Mouse (Mus musculus) kidney, embryonic 16.5 days (tissue): Measurements from ENCODE around the gene Sorbs2. TPM values are rescaled to one million over a fixed set of nuclear protein-coding genes. Genes with fewer than 3 reads are reported as not detected.

ENCODE experiments used
- ATAC-seq: fragments of 200-750 bp; cut with Nextera tagmentation; 2 replicates; pipeline ENCODE4 v1.8.0; 2017; ENCODE audit warnings: moderate TSS enrichment; ENCODE audit not compliant: low FRiP score, low TSS enrichment
- H3K27ac ChIP-seq: fragments of 300-500 bp; sonication (generic); 2 replicates; pipeline ENCODE4 v1.5.1; 2014; ENCODE audit warnings: low read length
- H3K27me3 ChIP-seq: fragments of 300-500 bp; sonication (generic); 2 replicates; pipeline ENCODE4 v1.6.1; 2014; ENCODE audit warnings: low read length, control low read depth, mixed read lengths; ENCODE audit not compliant: insufficient read depth
- H3K36me3 ChIP-seq: fragments of 300-500 bp; sonication (generic); 2 replicates; pipeline ENCODE4 v1.6.1; 2014; ENCODE audit warnings: low read length, control low read depth, mixed read lengths; ENCODE audit not compliant: insufficient read depth
- H3K4me1 ChIP-seq: fragments of 300-500 bp; sonication (generic); 2 replicates; pipeline ENCODE4 v1.6.1; 2014; ENCODE audit warnings: low read length, control low read depth, mixed read lengths; ENCODE audit not compliant: insufficient read depth
- H3K4me2 ChIP-seq: fragments of 300-500 bp; sonication (generic); replicated peaks from 2 replicates; pipeline ENCODE4 v1.6.1; 2014; ENCODE audit warnings: low read depth, low read length
- H3K4me3 ChIP-seq: fragments of 300-500 bp; sonication (generic); 2 replicates; pipeline ENCODE4 v1.5.1; 2014; ENCODE audit warnings: mild to moderate bottlenecking, low read length
- H3K9ac ChIP-seq: fragments of 300-500 bp; sonication (generic); replicated peaks from 2 replicates; pipeline ENCODE4 v1.6.1; 2014; ENCODE audit warnings: low read length
- H3K9me3 ChIP-seq: fragments of 300-500 bp; sonication (generic); 2 replicates; pipeline ENCODE4 v1.6.1; 2016; ENCODE audit warnings: low read length, control low read depth
- WGBS: fragments of 180-500 bp; shearing (Covaris S2); extraction: QIAGEN DNeasy Blood & Tissue Kit; methylation state at CpG from one replicate; pipeline ENCODE4 v1.1.7; 2014; 5-methylcytosine and 5-hydroxymethylcytosine counted together
- polyA plus RNA-seq: library from polyadenylated mRNA; unstranded; fragments of >200 nt; fragmentation: Nextera tagmentation; extraction: Ambion mirVana; gene quantifications from 2 replicates; pipeline ENCODE4 v1.2.1, GENCODE M21; 2015

Sorbs2 gene
- polyA plus RNA-seq, 1 experiment from 2014 or later = 35.5 TPM

GRCm38 (mm10) chr8:45629066-45629430, 121.5 kb downstream of the Sorbs2 start:
- Histone ChIP-seq H3K27ac (peak overlapping the region; percentile 97; the same call in 1 of the 2 replicates), H3K4me2 (peak overlapping the region; percentile 87), H3K27me3 (no peaks in the 10 kb centered on the region), H3K4me3 (peak overlapping the region; percentile 80), H3K9ac (peak overlapping the region; percentile 87), H3K4me1 (peaks cover 10% of the 10 kb centered on the region), H3K9me3 (no peaks in the 10 kb centered on the region), H3K36me3 (no peaks in the 10 kb centered on the region)
- no peak for ATAC-seq
- WGBS = 42% methylated on average over 8 of the region's 8 CpGs

DNA sequence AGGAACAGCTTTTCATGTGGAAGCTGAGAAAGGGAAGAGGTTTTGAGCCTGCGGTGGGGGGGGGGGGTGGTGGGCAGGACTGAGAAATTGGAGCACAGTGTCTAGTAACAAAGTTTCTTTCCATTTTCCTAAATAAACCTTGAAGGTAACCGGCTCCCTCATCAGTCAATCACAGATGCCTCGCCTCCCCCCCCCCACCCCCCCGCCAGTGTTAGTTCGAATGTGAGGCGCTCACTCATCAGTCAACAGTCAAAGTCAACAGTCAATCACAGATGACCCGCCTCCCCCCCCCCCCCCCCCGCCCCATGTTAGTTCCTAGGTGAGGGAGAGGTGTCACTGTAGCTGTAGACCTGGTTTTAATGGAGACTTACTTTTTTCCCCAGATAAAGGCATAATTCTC, 123.4 kb downstream of the Sorbs2 start:
- ATAC-seq = no peak
- Histone ChIP-seq H3K27ac (no peak overlapping the region), H3K36me3 (no peaks in the 10 kb centered on the region), H3K4me1 (peaks cover 14% of the 10 kb centered on the region), H3K4me3 (no peak overlapping the region), H3K27me3 (no peaks in the 10 kb centered on the region), H3K4me2 (no peak overlapping the region), H3K9ac (no peak overlapping the region), H3K9me3 (no peaks in the 10 kb centered on the region)
- 82% methylated on average over 7 of the region's 8 CpGs for WGBS

DNA sequence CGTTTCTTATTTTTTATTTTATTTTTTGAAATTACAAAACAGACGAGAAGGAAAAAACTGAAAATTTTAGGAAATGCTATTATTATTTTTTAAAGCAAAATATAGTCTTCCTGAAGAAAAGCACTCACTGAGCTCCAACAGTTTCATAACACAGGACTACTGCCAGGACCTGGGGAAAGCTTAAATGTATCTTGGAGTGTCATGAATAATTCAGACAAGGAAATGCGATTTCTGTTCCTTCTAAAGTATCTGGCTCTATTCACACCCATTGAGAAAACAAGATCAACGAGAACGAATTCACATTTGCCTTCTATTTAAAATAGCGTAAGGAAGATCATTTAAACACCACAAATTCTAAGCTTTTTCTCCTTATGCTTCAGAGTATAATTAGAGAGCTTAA, 127.6 kb downstream of the Sorbs2 start:
- no peaks in the 10 kb centered on the region for H3K27me3 ChIP-seq
- WGBS = 77% methylated on average over 6 of the region's 6 CpGs

DNA sequence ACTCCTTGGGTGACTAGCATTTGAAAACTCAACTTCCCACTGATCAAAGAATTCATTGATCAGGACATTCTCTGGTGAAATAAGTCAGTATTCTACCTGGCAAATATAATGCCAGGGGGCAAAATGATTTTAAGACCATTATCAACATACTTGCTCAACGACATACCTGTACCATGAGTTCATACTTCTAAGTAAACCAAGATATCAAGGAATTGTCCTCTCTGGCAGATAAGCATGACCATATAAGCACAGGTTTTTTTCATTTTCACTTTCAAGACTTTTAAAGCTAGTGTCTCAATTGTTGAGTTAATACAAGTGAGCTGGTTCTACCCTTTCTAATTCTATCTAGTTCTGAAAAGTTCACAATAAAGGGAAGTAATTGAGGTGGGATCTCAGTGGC, 130.2 kb downstream of the Sorbs2 start:
- no peaks in the 10 kb centered on the region for H3K36me3 ChIP-seq
- no peak overlapping the region for H3K4me2 ChIP-seq
- no peaks in the 10 kb centered on the region for H3K27me3 ChIP-seq
- 85% methylated on average over 1 of the region's 1 CpGs for WGBS
- H3K27ac ChIP-seq = no peak overlapping the region
- no peak for ATAC-seq
- H3K9ac ChIP-seq = no peak overlapping the region
- peaks cover 7% of the 10 kb centered on the region; the same call in 1 of the 2 replicates for H3K4me1 ChIP-seq
- H3K4me3 ChIP-seq = no peak overlapping the region
- H3K9me3 ChIP-seq = no peaks in the 10 kb centered on the region

More for the DNA sequence above, 127.6 kb downstream of the Sorbs2 start:
- Histone ChIP-seq H3K36me3 (no peaks in the 10 kb centered on the region), H3K4me2 (no peak overlapping the region), H3K27ac (no peak overlapping the region), H3K9me3 (no peaks in the 10 kb centered on the region), H3K4me3 (no peak overlapping the region), H3K4me1 (peaks cover 7% of the 10 kb centered on the region; the same call in 1 of the 2 replicates), H3K9ac (no peak overlapping the region)
- ATAC-seq = no peak

DNA sequence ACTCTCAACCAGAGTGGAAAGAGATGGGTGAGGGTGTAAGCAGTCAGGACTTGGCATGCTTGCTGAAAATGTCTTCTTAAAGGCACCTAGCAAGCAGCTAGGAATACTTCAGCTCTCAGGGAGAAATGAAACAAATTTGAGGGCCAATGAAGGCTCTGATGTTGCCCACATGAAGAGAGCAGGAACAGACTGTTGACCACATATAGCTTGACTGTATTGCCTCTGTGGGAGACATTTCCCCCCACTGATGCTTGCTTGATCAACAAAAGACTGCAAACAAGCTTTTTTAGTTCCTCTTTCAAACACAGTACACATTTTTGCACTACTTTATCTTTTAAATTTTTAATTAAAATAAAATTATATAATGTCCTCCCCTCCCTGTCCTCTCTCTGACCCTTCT, 131.9 kb downstream of the Sorbs2 start:
- no peak overlapping the region for H3K9ac ChIP-seq
- peaks cover 7% of the 10 kb centered on the region; the same call in 1 of the 2 replicates for H3K4me1 ChIP-seq
- no peaks in the 10 kb centered on the region for H3K27me3 ChIP-seq
- no peak overlapping the region for H3K4me2 ChIP-seq
- no peaks in the 10 kb centered on the region for H3K9me3 ChIP-seq
- H3K27ac ChIP-seq = no peak overlapping the region
- ATAC-seq = no peak
- H3K4me3 ChIP-seq = no peak overlapping the region
- no peaks in the 10 kb centered on the region for H3K36me3 ChIP-seq

GRCm38 (mm10) chr8:45644651-45645050, 137.1 kb downstream of the Sorbs2 start:
- H3K36me3 ChIP-seq = no peaks in the 10 kb centered on the region
- WGBS = 58% methylated on average over 2 of the region's 2 CpGs
- H3K4me3 ChIP-seq = no peak overlapping the region
- H3K27me3 ChIP-seq = no peaks in the 10 kb centered on the region
- H3K4me2 ChIP-seq = no peak overlapping the region
- H3K9me3 ChIP-seq = no peaks in the 10 kb centered on the region
- H3K9ac ChIP-seq = no peak overlapping the region
- H3K4me1 ChIP-seq = no peaks in the 10 kb centered on the region
- ATAC-seq = no peak
- no peak overlapping the region for H3K27ac ChIP-seq

GRCm38 (mm10) chr8:45649063-45649462, 141.5 kb downstream of the Sorbs2 start:
- Histone ChIP-seq H3K9me3 (no peaks in the 10 kb centered on the region), H3K27ac (no peak overlapping the region), H3K4me1 (no peaks in the 10 kb centered on the region), H3K36me3 (no peaks in the 10 kb centered on the region), H3K27me3 (no peaks in the 10 kb centered on the region), H3K4me2 (no peak overlapping the region), H3K4me3 (no peak overlapping the region), H3K9ac (no peak overlapping the region)
- 87% methylated on average over 7 of the region's 7 CpGs for WGBS
- ATAC-seq = no peak

DNA sequence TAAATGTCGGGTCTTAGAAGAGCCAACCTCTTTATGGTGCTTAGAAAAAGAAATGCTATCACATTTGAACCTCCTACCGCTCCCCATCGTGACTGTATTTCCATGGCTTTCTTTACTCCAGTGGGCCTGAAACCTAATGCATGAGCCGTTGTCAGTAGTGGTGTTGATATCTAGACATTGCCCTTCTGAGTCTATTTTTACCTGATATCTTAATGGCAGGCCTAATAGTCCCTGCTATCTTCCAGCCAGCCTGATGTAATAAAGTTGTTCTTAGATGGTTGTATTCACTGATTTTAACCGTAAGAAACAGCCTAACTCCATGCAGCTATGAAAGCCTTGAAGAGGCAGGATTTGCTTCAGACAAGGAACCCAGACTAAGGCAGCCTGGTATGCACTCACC, 142.4 kb downstream of the Sorbs2 start:
- Histone ChIP-seq H3K36me3 (no peaks in the 10 kb centered on the region), H3K4me1 (0 out of 2 replicates have a peak, but pooled peaks cover 4% of the 10 kb centered on the region), H3K27me3 (no peaks in the 10 kb centered on the region), H3K4me2 (no peak overlapping the region), H3K4me3 (no peak overlapping the region), H3K9me3 (no peaks in the 10 kb centered on the region), H3K9ac (no peak overlapping the region), H3K27ac (no peak overlapping the region)
- 81% methylated on average over 5 of the region's 5 CpGs for WGBS
- ATAC-seq = no peak

GRCm38 (mm10) chr8:45658021-45658420, 150.4 kb downstream of the Sorbs2 start:
- Histone ChIP-seq H3K27me3 (no peaks in the 10 kb centered on the region), H3K4me1 (peaks cover 34% of the 10 kb centered on the region), H3K9me3 (no peaks in the 10 kb centered on the region), H3K4me3 (no peak overlapping the region), H3K4me2 (no peak overlapping the region; the same call in 1 of the 2 replicates), H3K9ac (no peak overlapping the region), H3K36me3 (no peaks in the 10 kb centered on the region), H3K27ac (no peak overlapping the region)
- ATAC-seq = no peak
- WGBS = 66% methylated on average over 3 of the region's 3 CpGs

GRCm38 (mm10) chr8:45658458-45659325, 151.1 kb downstream of the Sorbs2 start:
- H3K4me3 ChIP-seq = peak overlapping the region; percentile 4; the same call in 1 of the 2 replicates
- ATAC-seq = peak; percentile 59
- WGBS = 27% methylated on average over 18 of the region's 18 CpGs

More at GRCm38 (mm10) chr8:45658458-45659325, 151.1 kb downstream of the Sorbs2 start:
- Histone ChIP-seq H3K9me3 (no peaks in the 10 kb centered on the region), H3K27ac (peak overlapping the region; percentile 8), H3K9ac (no peak overlapping the region), H3K27me3 (no peaks in the 10 kb centered on the region), H3K4me1 (peaks cover 34% of the 10 kb centered on the region), H3K4me2 (peak overlapping the region; percentile 14), H3K36me3 (no peaks in the 10 kb centered on the region)
